ENCODE assay signal across 28 mouse cellular contexts in genomic region chr7:65992329-65992728, GRCm38 (mm10). TPM values are rescaled to one million over a fixed set of nuclear protein-coding genes. Genes with fewer than 3 reads are reported as not detected.
"Had no signal": no experiment of that assay in that cellular context is flagged by ENCODE, and none has a peak within 500 bp of the region (broad histone marks: within the 10 kb centered on the region; RNA-seq: fewer than 3 reads in every experiment).

No protein-coding gene starts in this region.

- H3K4me1 ChIP-seq: kidney, embryonic 15.5 days; liver, embryonic 12.5 days; liver, embryonic 15.5 days; lung, embryonic 15.5 days; midbrain, embryonic 12.5 days; midbrain, embryonic 15.5 days; neural tube, embryonic 13.5 days had no signal

- H3K4me3 ChIP-seq: kidney, embryonic 15.5 days; left cerebral cortex, adult 2 months; limb, embryonic 12.5 days; liver, embryonic 12.5 days; liver, embryonic 15.5 days; lung, embryonic 15.5 days; midbrain, embryonic 12.5 days; midbrain, embryonic 15.5 days; neural tube, embryonic 13.5 days had no signal

- ATAC-seq: liver, embryonic 12.5 days; midbrain, embryonic 15.5 days had no signal

- H3K36me3 ChIP-seq: kidney, embryonic 15.5 days; limb, embryonic 12.5 days; liver, embryonic 12.5 days; liver, embryonic 15.5 days; lung, embryonic 15.5 days; midbrain, embryonic 12.5 days; midbrain, embryonic 15.5 days; neural tube, embryonic 13.5 days had no signal

- H3K9ac ChIP-seq: kidney, embryonic 15.5 days; limb, embryonic 12.5 days; liver, embryonic 12.5 days; liver, embryonic 15.5 days; lung, embryonic 15.5 days; midbrain, embryonic 12.5 days; midbrain, embryonic 15.5 days; neural tube, embryonic 13.5 days had no signal

- H3K4me2 ChIP-seq: kidney, embryonic 15.5 days; limb, embryonic 12.5 days; liver, embryonic 12.5 days; liver, embryonic 15.5 days; lung, embryonic 15.5 days; midbrain, embryonic 12.5 days; midbrain, embryonic 15.5 days; neural tube, embryonic 13.5 days had no signal

- DNase-seq: kidney, adult 8-10 months; kidney, postnatal 10 days; kidney, postnatal 36 days; layer of hippocampus, postnatal 36 days; liver; lung, adult 18-20 months; lung, postnatal 10 days; lung, postnatal 36 days; thymus, adult 2 months; thymus, postnatal 14 days; thymus, postnatal 4 days had no signal

- H3K27me3 ChIP-seq: kidney, embryonic 15.5 days; limb, embryonic 12.5 days; liver, embryonic 12.5 days; liver, embryonic 15.5 days; lung, embryonic 15.5 days; midbrain, embryonic 12.5 days; midbrain, embryonic 15.5 days; neural tube, embryonic 13.5 days had no signal

- H3K27ac ChIP-seq: kidney, embryonic 15.5 days; left cerebral cortex, adult 2 months; limb, embryonic 12.5 days; liver, embryonic 12.5 days; liver, embryonic 15.5 days; lung, embryonic 15.5 days; midbrain, embryonic 12.5 days; midbrain, embryonic 15.5 days; neural tube, embryonic 13.5 days; stomach, postnatal 0 days had no signal

- H3K9me3 ChIP-seq: kidney, embryonic 15.5 days; limb, embryonic 12.5 days; liver, embryonic 12.5 days; liver, embryonic 15.5 days; lung, embryonic 15.5 days; midbrain, embryonic 12.5 days; midbrain, embryonic 15.5 days had no signal

RNA-seq across cellular contexts. Expression of gene Gm45213, which starts 51.1 kb away (rescaled TPM):
- total RNA-seq: layer of hippocampus, adult 8-10 months; layer of hippocampus, postnatal 10 days; layer of hippocampus, postnatal 36 days; left cerebral cortex, adult 2 months; left cerebral cortex, postnatal 10 days; left cerebral cortex, postnatal 36 days; neutrophil, adult 5-6 weeks had no signal
- polyA plus RNA-seq: kidney, embryonic 15.5 days; limb, embryonic 12.5 days; liver, embryonic 12.5 days; liver, embryonic 15.5 days; lung, embryonic 15.5 days; midbrain, embryonic 12.5 days; midbrain, embryonic 15.5 days; neural tube, embryonic 13.5 days; small intestine, adult 2 months; stomach, embryonic 14.5 days; stomach, postnatal 0 days; thymus, adult 2 months had no signal
